Mouse (Mus musculus): ENCODE measurements around the gene Trpv1.

GRCm38 (mm10) chr11:73233992-73234391 is at the start of gene Trpv1:
- TF ChIP-seq CTCF (IDR thresholded peaks at IDR 0.05) = no peak
- TF ChIP-seq POLR2A (IDR thresholded peaks at IDR 0.05; ENCODE audit: insufficient read depth, low read depth, low read length) = no peak
- TF ChIP-seq EP300 (IDR thresholded peaks at IDR 0.05; ENCODE audit: insufficient read depth, low read depth, low read length) = no peak
